Mouse (Mus musculus): Measurements from ENCODE around the gene Psors1c2. TPM values are rescaled to one million over a fixed set of nuclear protein-coding genes. Genes with fewer than 3 reads are reported as not detected.
A peak's percentile ranks its signal among the peaks of the same experiment; 100 is the strongest.

Gene Psors1c2
- polyA plus RNA-seq, 1 experiment from 2014 or later: 0.68 TPM

- Histone ChIP-seq H3K4me1 (replicated peaks) (peaks cover 24% of the 10 kb centered on the region), H3K27ac (peak overlapping the region; percentile 52; the same call in 1 of the 2 replicates), H3K4me2 (no peak overlapping the region), H3K9me3 (no peaks in the 10 kb centered on the region), H3K36me3 (no peaks in the 10 kb centered on the region), H3K9ac (no peak overlapping the region), H3K27me3 (no peaks in the 10 kb centered on the region), H3K4me3 (no peak overlapping the region)
- WGBS: 91% methylated on average over 4 of the region's 4 CpGs
- no peak for ATAC-seq (ENCODE audit: low FRiP score)
These were observed 17.1 kb downstream of the Psors1c2 start for GRCm38 (mm10) chr17:35550143-35550494.

GRCm38 (mm10) chr17:35550871-35551270 lies 17.9 kb downstream of the Psors1c2 start:
- H3K4me2 ChIP-seq: no peak overlapping the region
- H3K27ac ChIP-seq: no peak overlapping the region
- no peaks in the 10 kb centered on the region for H3K36me3 ChIP-seq
- no peaks in the 10 kb centered on the region for H3K27me3 ChIP-seq
- H3K4me1 ChIP-seq (replicated peaks): peaks cover 24% of the 10 kb centered on the region
- H3K4me3 ChIP-seq: no peak overlapping the region
- peak overlapping the region; percentile 5; the same call in 1 of the 2 replicates for H3K9ac ChIP-seq
- 66% methylated on average over 8 of the region's 8 CpGs for WGBS
- ATAC-seq (ENCODE audit: low FRiP score): no peak
- H3K9me3 ChIP-seq: no peaks in the 10 kb centered on the region

GRCm38 (mm10) chr17:35551881-35552414 lies 18.9 kb downstream of the Psors1c2 start, which contains the start of gene Cdsn:
Cdsn (plus strand) TSS chr17:35552128.
- Histone ChIP-seq H3K9ac (peak within 1 kb of the TSS; percentile 5; the same call in 1 of the 2 replicates), H3K36me3 (no peaks in the 10 kb centered on the region), H3K4me1 (replicated peaks) (peaks cover 14% of the 10 kb centered on the region), H3K4me2 (no peak within 1 kb of the TSS), H3K9me3 (no peaks in the 10 kb centered on the region), H3K27ac (no peak within 1 kb of the TSS), H3K4me3 (no peak within 1 kb of the TSS), H3K27me3 (no peaks in the 10 kb centered on the region)
- no peak for ATAC-seq (ENCODE audit: low FRiP score)
- WGBS: 76% methylated on average over 10 of the region's 10 CpGs

DNA sequence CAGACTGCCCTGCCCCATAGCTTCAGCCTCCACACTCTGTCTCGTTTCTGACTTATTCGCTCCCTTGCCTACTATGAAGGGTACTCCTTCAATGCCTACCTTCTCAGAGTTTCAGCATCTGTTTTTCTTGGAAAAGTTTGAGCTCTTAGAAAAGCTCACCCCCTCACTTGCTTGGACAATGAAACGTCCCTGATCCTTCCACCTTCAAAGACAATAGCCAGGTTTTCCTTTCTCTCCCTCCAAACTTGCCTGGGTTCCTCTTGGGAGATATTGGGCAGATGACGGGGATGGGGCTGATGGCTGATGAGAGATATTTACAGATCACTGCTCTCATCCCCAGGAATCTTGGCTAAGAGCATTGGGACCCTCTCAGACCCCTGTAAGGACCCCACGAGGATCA lies 21.3 kb downstream of the Psors1c2 start:
- Histone ChIP-seq H3K4me3 (no peak overlapping the region), H3K9me3 (no peaks in the 10 kb centered on the region), H3K4me2 (no peak overlapping the region), H3K27me3 (no peaks in the 10 kb centered on the region), H3K9ac (no peak overlapping the region), H3K4me1 (replicated peaks) (peaks cover 7% of the 10 kb centered on the region; the same call in 1 of the 2 replicates), H3K27ac (no peak overlapping the region), H3K36me3 (no peaks in the 10 kb centered on the region)
- no peak for ATAC-seq (ENCODE audit: low FRiP score)
- 82% methylated on average over 5 of the region's 5 CpGs for WGBS

- no peak overlapping the region for H3K4me2 ChIP-seq
- 95% methylated on average over 18 of the region's 18 CpGs for WGBS
- no peaks in the 10 kb centered on the region for H3K36me3 ChIP-seq
- ATAC-seq (ENCODE audit: low FRiP score): no peak
- no peak overlapping the region for H3K4me3 ChIP-seq
- no peaks in the 10 kb centered on the region for H3K27me3 ChIP-seq
- no peaks in the 10 kb centered on the region for H3K9me3 ChIP-seq
- no peak overlapping the region for H3K27ac ChIP-seq
- H3K9ac ChIP-seq: no peak overlapping the region
- 0 out of 2 replicates have a peak, but pooled peaks cover 1% of the 10 kb centered on the region for H3K4me1 ChIP-seq (replicated peaks)
These were observed 21.9 kb downstream of the Psors1c2 start for GRCm38 (mm10) chr17:35554761-35555397.

GRCm38 (mm10) chr17:35556186-35556765 lies 23.3 kb downstream of the Psors1c2 start:
- Histone ChIP-seq H3K4me1 (replicated peaks) (no peaks in the 10 kb centered on the region), H3K9me3 (no peaks in the 10 kb centered on the region), H3K27ac (no peak overlapping the region), H3K4me3 (no peak overlapping the region), H3K36me3 (no peaks in the 10 kb centered on the region), H3K9ac (no peak overlapping the region), H3K4me2 (no peak overlapping the region), H3K27me3 (no peaks in the 10 kb centered on the region)
- ATAC-seq (ENCODE audit: low FRiP score): no peak
- 88% methylated on average over 13 of the region's 13 CpGs for WGBS

GRCm38 (mm10) chr17:35556812-35557211 lies 23.8 kb downstream of the Psors1c2 start:
- 27% methylated on average over 5 of the region's 5 CpGs for WGBS
- no peaks in the 10 kb centered on the region for H3K4me1 ChIP-seq (replicated peaks)
- H3K36me3 ChIP-seq: no peaks in the 10 kb centered on the region
- H3K27me3 ChIP-seq: no peaks in the 10 kb centered on the region
- no peak overlapping the region for H3K4me2 ChIP-seq
- H3K9me3 ChIP-seq: no peaks in the 10 kb centered on the region
- H3K9ac ChIP-seq: no peak overlapping the region
- no peak overlapping the region for H3K4me3 ChIP-seq
- ATAC-seq (ENCODE audit: low FRiP score): no peak
- H3K27ac ChIP-seq: no peak overlapping the region

- Histone ChIP-seq H3K36me3 (no peaks in the 10 kb centered on the region), H3K4me2 (no peak overlapping the region), H3K27ac (no peak overlapping the region), H3K9me3 (no peaks in the 10 kb centered on the region), H3K27me3 (no peaks in the 10 kb centered on the region), H3K4me3 (no peak overlapping the region), H3K4me1 (replicated peaks) (no peaks in the 10 kb centered on the region), H3K9ac (no peak overlapping the region)
- WGBS: 80% methylated on average over 9 of the region's 9 CpGs
- no peak for ATAC-seq (ENCODE audit: low FRiP score)
These were observed 24.4 kb downstream of the Psors1c2 start for GRCm38 (mm10) chr17:35557351-35557750.

DNA sequence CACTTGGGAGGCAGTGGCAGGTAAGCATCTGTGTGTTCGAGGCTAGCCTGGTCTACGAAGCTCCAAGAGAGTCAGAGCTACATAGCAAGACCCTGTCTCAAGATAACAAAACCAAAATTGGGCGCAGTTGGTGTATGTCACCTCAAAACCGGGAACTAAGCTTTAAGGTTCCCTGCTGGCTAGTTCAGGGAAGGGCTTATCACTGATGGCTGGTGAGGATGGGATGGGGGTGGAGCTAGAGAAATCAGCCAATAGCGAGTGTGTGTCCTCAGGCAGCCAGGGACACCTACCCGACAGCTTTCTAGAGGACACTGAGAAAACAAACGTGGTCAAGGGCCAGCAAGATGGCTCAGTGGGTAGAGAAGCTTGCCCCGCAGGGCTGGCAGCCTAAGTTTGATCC lies 25.2 kb downstream of the Psors1c2 start:
- Histone ChIP-seq H3K36me3 (no peaks in the 10 kb centered on the region), H3K4me2 (no peak overlapping the region), H3K9me3 (no peaks in the 10 kb centered on the region), H3K9ac (no peak overlapping the region), H3K27me3 (no peaks in the 10 kb centered on the region), H3K4me3 (no peak overlapping the region), H3K27ac (no peak overlapping the region), H3K4me1 (replicated peaks) (no peaks in the 10 kb centered on the region)
- 65% methylated on average over 8 of the region's 8 CpGs for WGBS
- no peak for ATAC-seq (ENCODE audit: low FRiP score)

DNA sequence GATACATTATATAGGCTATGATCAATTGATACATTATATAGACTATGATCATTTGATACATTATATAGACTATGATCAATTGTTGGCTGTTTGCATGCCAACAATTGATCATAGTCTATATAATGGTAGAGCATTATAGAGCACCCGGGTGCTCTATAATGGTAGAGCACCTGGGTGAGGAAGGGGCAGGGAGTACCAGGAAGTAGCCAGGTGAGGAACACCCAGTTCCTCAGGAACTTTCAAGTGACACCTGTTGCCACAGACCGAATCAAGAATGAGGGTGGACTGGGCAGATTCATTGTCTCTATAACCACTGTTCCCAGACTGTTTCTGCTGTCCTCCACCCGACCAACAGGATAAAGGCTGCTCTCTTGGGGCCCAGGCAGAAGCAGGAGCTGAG lies 34.1 kb downstream of the Psors1c2 start, which contains the start of gene 2300002M23Rik:
2300002M23Rik (plus strand) TSS at position 301 of the 400 bp plus-strand sequence.
- peaks cover 20% of the 10 kb centered on the region for H3K27me3 ChIP-seq
- H3K27ac ChIP-seq: no peak within 1 kb of the TSS
- 64% methylated on average over 3 of the region's 3 CpGs for WGBS
- no peak within 1 kb of the TSS for H3K9ac ChIP-seq
- H3K4me3 ChIP-seq: no peak within 1 kb of the TSS
- peaks cover 14% of the 10 kb centered on the region for H3K4me1 ChIP-seq (replicated peaks)
- H3K36me3 ChIP-seq: no peaks in the 10 kb centered on the region
- ATAC-seq (ENCODE audit: low FRiP score): no peak
- H3K4me2 ChIP-seq: no peak within 1 kb of the TSS
- no peaks in the 10 kb centered on the region for H3K9me3 ChIP-seq

DNA sequence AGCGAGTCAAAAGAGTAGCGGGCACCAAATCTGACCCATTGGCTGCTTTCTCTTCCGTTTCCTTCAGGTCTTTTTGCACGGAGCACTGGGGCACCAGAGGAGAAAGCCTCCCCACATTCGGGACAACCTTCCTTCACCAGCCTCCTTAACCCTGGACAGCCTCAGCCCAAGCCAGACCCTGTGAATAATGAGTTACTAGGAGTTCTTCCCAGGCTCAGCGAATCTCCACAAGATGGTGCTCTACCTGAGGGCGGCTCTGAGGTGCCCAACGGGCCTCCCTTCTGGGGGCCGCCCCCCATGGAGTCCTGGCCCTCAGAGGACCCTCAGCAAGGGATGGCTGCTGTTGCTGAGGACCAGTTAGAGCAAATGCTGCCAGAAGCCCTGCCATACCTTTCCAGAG lies 34.8 kb downstream of the Psors1c2 start:
- Histone ChIP-seq H3K4me3 (no peak overlapping the region), H3K4me1 (replicated peaks) (peaks cover 14% of the 10 kb centered on the region), H3K9ac (no peak overlapping the region), H3K9me3 (no peaks in the 10 kb centered on the region), H3K27ac (no peak overlapping the region), H3K36me3 (no peaks in the 10 kb centered on the region), H3K4me2 (no peak overlapping the region), H3K27me3 (peaks cover 20% of the 10 kb centered on the region)
- no peak for ATAC-seq (ENCODE audit: low FRiP score)
- 21% methylated on average over 9 of the region's 9 CpGs for WGBS

DNA sequence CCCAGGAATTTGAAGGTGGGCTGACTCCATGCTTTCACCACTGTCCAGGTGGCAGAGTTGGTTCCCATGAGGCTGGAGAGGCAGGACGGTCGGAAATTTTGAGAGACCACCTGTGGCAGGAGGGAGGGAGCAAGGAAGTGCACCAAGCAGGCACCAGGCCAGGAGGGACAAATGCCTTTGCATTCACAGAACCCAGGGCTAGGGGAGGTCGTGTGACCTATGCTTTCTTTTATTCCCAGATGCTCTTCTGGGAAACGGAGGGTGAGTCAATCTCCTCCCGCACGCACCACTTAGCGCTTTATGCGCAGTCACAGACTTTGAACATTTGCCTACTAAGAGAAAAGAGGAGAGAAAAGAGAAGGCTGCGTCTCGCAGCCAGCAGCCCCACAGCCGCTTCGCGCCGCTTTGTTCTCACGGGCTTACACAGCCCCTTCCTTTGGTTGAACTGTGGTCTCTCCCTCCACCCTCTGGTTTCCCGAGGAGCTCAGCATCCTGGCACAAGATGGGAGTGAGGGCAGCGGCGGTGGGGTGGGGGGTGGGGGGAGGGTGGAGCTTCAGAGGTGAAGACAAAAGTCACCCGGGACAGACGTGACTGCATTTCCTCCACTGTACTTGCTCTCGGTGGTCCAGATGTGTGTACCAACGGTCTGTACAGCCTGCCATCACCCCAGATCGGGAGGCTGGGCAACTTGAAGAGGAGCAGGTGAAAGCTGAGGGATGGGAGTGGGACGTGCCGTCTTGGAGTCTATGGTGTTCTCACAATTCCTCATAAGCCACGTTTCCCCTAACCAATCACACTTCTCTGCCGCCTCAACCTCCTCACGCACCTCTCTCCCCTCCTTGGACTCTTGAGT lies 36.3 kb downstream of the Psors1c2 start:
- Histone ChIP-seq H3K4me1 (replicated peaks) (peaks cover 14% of the 10 kb centered on the region), H3K36me3 (no peaks in the 10 kb centered on the region), H3K9me3 (no peaks in the 10 kb centered on the region), H3K4me3 (peak overlapping the region; percentile 31), H3K4me2 (peak overlapping the region; percentile 59), H3K27me3 (peaks cover 20% of the 10 kb centered on the region), H3K27ac (no peak overlapping the region), H3K9ac (peak overlapping the region; percentile 62)
- ATAC-seq (ENCODE audit: low FRiP score): peak; percentile 75
- 3% methylated on average over 28 of the region's 28 CpGs for WGBS
